Mouse (Mus musculus) liver, postnatal 0 days (tissue): ENCODE measurements around the gene Pxdn. TPM values are rescaled to one million over a fixed set of nuclear protein-coding genes. Genes with fewer than 3 reads are reported as not detected.

Experiments
- ATAC-seq: fragments of 200-750 bp; cut with Nextera tagmentation; 2 replicates; pipeline ENCODE4 v1.8.0; 2017; ENCODE audit warnings: mild to moderate bottlenecking, moderate library complexity
- DNase-seq: peaks from one replicate; pipeline ENCODE4 v3.0.0-alpha.2; 2016
- H3K27ac ChIP-seq: fragments of 300-500 bp; sonication (generic); 2 replicates; pipeline ENCODE4 v1.5.1; 2014; ENCODE audit warnings: antibody characterized with exemption, moderate library complexity, mild to moderate bottlenecking, low read depth
- H3K27me3 ChIP-seq: fragments of 300-500 bp; sonication (generic); 2 replicates; pipeline ENCODE4 v1.6.1; 2014; ENCODE audit warnings: low read length, control low read depth, mixed read lengths; ENCODE audit not compliant: insufficient read depth
- H3K36me3 ChIP-seq: fragments of 300-500 bp; sonication (generic); replicated peaks from 2 replicates; pipeline ENCODE4 v1.6.1; 2014; ENCODE audit warnings: mild to moderate bottlenecking, control low read depth, low read length, moderate library complexity, mixed read lengths; ENCODE audit not compliant: insufficient read depth
- H3K4me1 ChIP-seq: fragments of 300-500 bp; sonication (generic); 2 replicates; pipeline ENCODE4 v1.6.1; 2014; ENCODE audit warnings: antibody characterized with exemption, mild to moderate bottlenecking, control low read depth; ENCODE audit not compliant: insufficient read depth
- H3K4me2 ChIP-seq: fragments of 300-500 bp; sonication (generic); 2 replicates; pipeline ENCODE4 v1.6.1; 2014; ENCODE audit warnings: low read depth, mild to moderate bottlenecking, low read length, moderate library complexity, mixed read lengths
- H3K4me3 ChIP-seq: fragments of 300-500 bp; sonication (generic); 2 replicates; pipeline ENCODE4 v1.5.1; 2014; ENCODE audit warnings: low read depth, low read length
- H3K9ac ChIP-seq: fragments of 300-500 bp; sonication (generic); replicated peaks from 2 replicates; pipeline ENCODE4 v1.6.1; 2014; ENCODE audit warnings: mild to moderate bottlenecking, moderate library complexity
- H3K9me3 ChIP-seq: fragments of 300-500 bp; sonication (generic); 2 replicates; pipeline ENCODE4 v1.6.1; 2016; ENCODE audit warnings: mild to moderate bottlenecking, control low read depth, low read length, mixed read lengths
- CTCF ChIP-seq: sonication (generic); IDR thresholded peaks from 2 replicates; pipeline ENCODE4 v1.5.1; 2016; ENCODE audit warnings: antibody characterized with exemption, low read depth
- EP300 ChIP-seq: IDR thresholded peaks from 2 replicates; pipeline ENCODE4 v1.6.1; 2016; ENCODE audit warnings: antibody characterized with exemption, low read depth, mild to moderate bottlenecking
- WGBS: fragments of 180-500 bp; shearing (Covaris S2); extraction: QIAGEN DNeasy Blood & Tissue Kit; methylation state at CpG from one replicate; pipeline ENCODE4 v1.1.7; 2014; ENCODE audit not compliant: insufficient replicate concordance; 5-methylcytosine and 5-hydroxymethylcytosine counted together
- polyA plus RNA-seq: library from polyadenylated mRNA; unstranded; fragments of >200 nt; fragmentation: Nextera tagmentation; extraction: Ambion mirVana; gene quantifications from 2 replicates; pipeline ENCODE4 v1.2.1, GENCODE M21; 2015

Gene Pxdn
- polyA plus RNA-seq, 1 experiment from 2014 or later = 4.9 TPM

DNA sequence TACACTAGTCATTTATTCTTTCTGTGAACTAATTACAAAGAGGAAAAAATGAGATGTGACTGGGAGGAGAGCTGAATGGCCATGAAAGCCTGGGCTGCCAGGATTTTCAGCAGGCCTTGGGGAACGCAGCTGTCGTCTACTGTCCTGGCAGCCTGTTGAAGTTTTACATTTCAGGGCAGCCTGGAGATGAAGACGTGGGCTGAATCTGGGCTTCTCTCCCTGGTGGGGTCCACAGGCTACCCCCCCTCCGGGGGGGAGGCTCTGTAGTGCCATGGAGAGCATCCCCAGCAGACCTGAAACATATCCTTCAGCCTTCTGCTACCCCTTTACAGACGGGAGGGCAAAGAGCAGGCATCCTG lies 66.9 kb downstream of the Pxdn start:
- H3K4me2 ChIP-seq = no peak overlapping the region
- ATAC-seq (no peak), DNase-seq (no peak)
- H3K9ac ChIP-seq = no peak overlapping the region
- H3K9me3 ChIP-seq = no peaks in the 10 kb centered on the region
- no peaks in the 10 kb centered on the region for H3K36me3 ChIP-seq
- H3K27ac ChIP-seq = no peak overlapping the region
- TF ChIP-seq CTCF (no peak), EP300 (no peak)
- H3K4me3 ChIP-seq = no peak overlapping the region
- no peaks in the 10 kb centered on the region for H3K27me3 ChIP-seq
- H3K4me1 ChIP-seq = no peaks in the 10 kb centered on the region
- WGBS = 66% methylated on average over 5 of the region's 5 CpGs

- Histone ChIP-seq H3K9me3 (no peaks in the 10 kb centered on the region), H3K9ac (no peak overlapping the region), H3K4me1 (no peaks in the 10 kb centered on the region), H3K4me2 (no peak overlapping the region), H3K36me3 (no peaks in the 10 kb centered on the region), H3K4me3 (no peak overlapping the region), H3K27me3 (no peaks in the 10 kb centered on the region), H3K27ac (no peak overlapping the region)
- no peak for ATAC-seq
- no peak for TF ChIP-seq CTCF
- TF ChIP-seq EP300 = no peak
- DNase-seq = no peak
- WGBS = 70% methylated on average over 9 of the region's 9 CpGs
Measured at GRCm38 (mm10) chr12:30006586-30006985, 69.2 kb downstream of the Pxdn start.

DNA sequence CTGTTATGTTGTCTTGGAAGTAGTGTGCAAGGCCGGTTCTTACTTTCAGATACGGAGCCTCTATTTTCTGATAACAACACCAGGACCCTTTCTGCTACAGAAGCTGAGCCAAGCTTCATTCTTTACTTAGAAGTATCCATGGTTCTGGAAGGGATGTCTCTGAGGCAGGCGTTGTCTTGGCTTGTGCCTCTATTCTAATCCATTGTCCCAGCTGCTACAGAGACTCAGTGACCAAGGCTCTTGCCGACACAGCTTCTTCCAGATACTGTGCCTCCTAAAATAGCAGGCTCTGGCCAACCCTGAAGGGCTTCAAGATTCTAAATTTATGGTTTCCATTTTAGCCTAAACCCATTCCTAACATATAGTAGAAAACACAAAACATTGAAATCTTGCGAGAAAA lies 71.3 kb downstream of the Pxdn start:
- WGBS = 75% methylated on average over 5 of the region's 5 CpGs
- Histone ChIP-seq H3K4me3 (no peak overlapping the region), H3K4me1 (no peaks in the 10 kb centered on the region), H3K4me2 (no peak overlapping the region), H3K27me3 (no peaks in the 10 kb centered on the region), H3K9me3 (no peaks in the 10 kb centered on the region), H3K27ac (no peak overlapping the region), H3K9ac (no peak overlapping the region), H3K36me3 (no peaks in the 10 kb centered on the region)
- TF ChIP-seq EP300 (no peak), CTCF (no peak)
- ATAC-seq (no peak), DNase-seq (no peak)

- no peak for ATAC-seq
- 82% methylated on average over 9 of the region's 9 CpGs for WGBS
- Histone ChIP-seq H3K27ac (no peak overlapping the region), H3K4me1 (no peaks in the 10 kb centered on the region), H3K4me2 (no peak overlapping the region), H3K36me3 (no peaks in the 10 kb centered on the region), H3K4me3 (no peak overlapping the region), H3K27me3 (no peaks in the 10 kb centered on the region), H3K9me3 (no peaks in the 10 kb centered on the region), H3K9ac (no peak overlapping the region)
- TF ChIP-seq CTCF (no peak), EP300 (no peak)
- no peak for DNase-seq
Measured at GRCm38 (mm10) chr12:30015501-30015900, 78.1 kb downstream of the Pxdn start.

- Histone ChIP-seq H3K4me2 (no peak overlapping the region), H3K27me3 (no peaks in the 10 kb centered on the region), H3K9me3 (no peaks in the 10 kb centered on the region), H3K9ac (no peak overlapping the region), H3K4me1 (no peaks in the 10 kb centered on the region), H3K36me3 (no peaks in the 10 kb centered on the region), H3K4me3 (no peak overlapping the region), H3K27ac (no peak overlapping the region)
- DNase-seq (no peak), ATAC-seq (no peak)
- TF ChIP-seq CTCF (no peak), EP300 (no peak)
- 77% methylated on average over 3 of the region's 3 CpGs for WGBS
Measured at GRCm38 (mm10) chr12:30017131-30017530, 79.7 kb downstream of the Pxdn start.

DNA sequence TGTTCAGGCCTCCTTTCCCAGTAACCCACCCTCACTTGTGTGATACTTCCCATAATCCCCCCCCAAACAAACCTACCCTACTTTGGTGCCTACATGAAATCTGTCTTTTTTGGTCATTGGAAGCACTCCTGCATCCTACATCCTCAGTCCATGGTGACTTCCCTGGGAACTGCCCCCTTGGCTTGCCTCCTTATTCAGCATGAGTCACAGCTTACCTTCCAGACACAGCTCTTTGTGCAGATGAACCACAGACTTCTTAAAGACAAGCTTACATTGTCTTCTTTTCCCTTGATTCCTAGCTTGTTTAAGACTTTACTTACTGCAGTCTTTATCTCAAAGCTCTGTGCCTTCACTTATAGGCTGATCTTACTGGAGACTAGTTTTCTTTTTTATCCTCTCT lies 83.0 kb downstream of the Pxdn start:
- Histone ChIP-seq H3K9me3 (no peaks in the 10 kb centered on the region), H3K4me3 (no peak overlapping the region), H3K27me3 (no peaks in the 10 kb centered on the region), H3K27ac (no peak overlapping the region), H3K4me1 (no peaks in the 10 kb centered on the region), H3K36me3 (no peaks in the 10 kb centered on the region), H3K4me2 (no peak overlapping the region), H3K9ac (no peak overlapping the region)
- TF ChIP-seq EP300 = no peak
- no peak for TF ChIP-seq CTCF
- ATAC-seq = no peak
- DNase-seq = no peak

DNA sequence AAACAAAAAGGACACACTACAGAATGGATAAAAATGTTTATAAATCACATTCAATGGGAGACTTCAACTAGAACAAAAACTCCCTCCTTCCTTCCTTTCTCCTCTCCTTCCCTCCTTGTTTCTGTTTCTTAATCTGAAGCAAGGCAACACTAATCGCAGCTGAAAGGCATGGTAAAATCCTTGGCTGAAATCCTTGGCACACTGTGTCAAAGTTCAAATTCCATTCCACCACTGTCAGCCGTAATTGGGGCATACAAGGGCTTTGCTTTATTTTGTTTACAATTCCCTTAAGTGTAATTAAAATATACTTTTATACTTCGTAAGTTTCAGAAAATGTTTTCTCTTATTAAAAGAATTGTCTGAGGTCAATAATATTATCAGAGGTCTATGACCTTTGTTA lies 86.1 kb downstream of the Pxdn start:
- 58% methylated on average over 3 of the region's 3 CpGs for WGBS
- no peak for TF ChIP-seq EP300
- no peak for TF ChIP-seq CTCF

More for the DNA sequence above, 86.1 kb downstream of the Pxdn start:
- H3K4me2 ChIP-seq = no peak overlapping the region
- no peak overlapping the region for H3K4me3 ChIP-seq
- no peak overlapping the region for H3K27ac ChIP-seq
- no peaks in the 10 kb centered on the region for H3K36me3 ChIP-seq
- H3K9ac ChIP-seq = no peak overlapping the region
- H3K4me1 ChIP-seq = no peaks in the 10 kb centered on the region
- DNase-seq (no peak), ATAC-seq (no peak)
- no peaks in the 10 kb centered on the region for H3K27me3 ChIP-seq
- H3K9me3 ChIP-seq = no peaks in the 10 kb centered on the region
